Mouse (Mus musculus): ENCODE results near the gene Plekha7.

Gene Plekha7

DNA sequence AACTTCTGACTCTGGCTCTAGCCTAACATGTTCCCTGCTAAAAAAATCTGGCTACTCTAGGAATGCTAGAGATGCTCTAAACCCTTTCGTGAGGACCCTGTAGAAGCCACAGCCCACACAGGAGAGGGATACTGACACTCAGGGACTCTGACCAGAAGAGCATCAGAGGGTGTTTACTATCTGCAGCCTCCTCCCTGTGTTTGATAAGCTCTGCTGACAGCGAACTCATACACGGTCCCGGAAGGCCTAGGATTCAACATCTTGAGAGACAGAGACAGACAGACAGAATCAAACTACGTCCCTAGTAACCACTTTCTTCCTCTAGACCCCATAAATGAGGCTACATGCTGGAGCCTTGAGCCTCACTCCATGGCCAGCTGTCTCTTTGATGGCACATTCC, 20.2 kb downstream of the Plekha7 start:
- DNase-seq: no peak

DNA sequence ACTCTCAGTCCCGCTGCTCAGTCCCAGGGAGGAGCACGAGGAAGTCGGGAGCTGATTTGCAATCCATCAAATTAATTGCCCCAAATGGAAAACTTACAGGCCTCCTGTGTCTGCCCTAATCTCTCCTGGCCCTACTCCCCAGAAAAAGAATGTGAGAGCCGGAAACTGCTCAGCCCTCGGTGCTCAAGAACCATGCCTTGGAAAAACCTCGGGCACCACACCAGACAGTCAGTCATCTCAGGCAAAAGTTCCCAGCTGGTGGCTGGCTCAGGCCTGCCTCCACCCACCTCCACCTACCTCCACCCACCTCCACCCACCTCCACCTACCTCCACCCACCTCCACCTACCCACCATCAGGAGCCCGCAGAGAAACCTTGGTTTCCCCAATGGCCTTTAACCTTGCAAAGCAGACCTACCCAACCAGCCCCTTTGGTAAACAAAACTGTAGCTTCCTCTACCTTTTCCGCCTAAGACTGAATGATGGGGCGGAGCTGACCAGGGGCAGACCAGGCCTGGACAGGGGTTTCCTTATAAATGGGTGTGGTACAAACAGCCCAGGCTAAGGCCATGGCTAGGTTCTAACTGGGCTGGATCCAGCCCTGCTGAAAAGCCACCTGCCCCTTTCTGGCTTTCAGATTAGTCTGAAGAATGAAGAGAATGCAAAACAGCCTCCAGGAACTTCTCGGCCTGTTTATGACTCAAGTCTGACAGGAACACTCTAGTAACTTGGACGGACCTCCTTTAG, 21.4 kb downstream of the Plekha7 start:
- DNase-seq: no peak

DNA sequence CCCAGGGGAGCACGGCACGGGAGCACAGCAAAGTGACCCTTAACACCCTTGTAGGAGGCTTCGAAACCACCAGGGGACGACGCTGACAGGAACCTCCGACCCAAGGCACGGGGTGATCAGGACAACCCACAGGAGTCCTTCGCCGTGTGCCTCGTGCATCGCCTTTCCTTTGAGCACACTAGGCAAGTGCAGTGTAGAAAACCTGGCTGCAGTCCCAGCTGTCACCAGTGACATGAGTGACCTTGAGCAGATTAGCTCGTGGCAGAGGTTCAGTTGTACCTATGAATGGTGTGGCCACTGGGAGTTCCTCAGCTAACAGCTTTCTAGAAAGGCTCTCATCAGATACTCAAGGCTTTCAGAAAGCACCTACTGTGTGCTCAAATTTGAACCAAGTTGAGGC, 22.0 kb downstream of the Plekha7 start:
- no peak for DNase-seq

DNA sequence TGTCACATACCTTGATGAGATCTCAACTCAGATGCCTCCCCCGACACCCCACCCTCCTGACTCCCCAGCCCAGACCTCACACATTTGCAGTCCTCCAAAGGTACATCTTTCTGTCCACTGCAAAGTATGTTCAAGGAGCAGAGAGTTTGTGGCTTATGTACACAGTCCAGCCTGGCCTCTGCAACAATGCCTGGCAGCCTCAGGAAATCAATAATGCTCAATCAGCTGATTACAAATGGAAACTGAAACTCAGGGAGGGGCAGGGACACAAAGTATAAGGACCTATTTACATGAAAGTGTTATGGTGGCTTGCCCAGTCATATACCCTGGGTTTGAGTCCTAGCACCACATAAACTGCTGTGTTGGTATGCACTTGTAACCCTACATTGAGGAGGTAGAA, 23.0 kb downstream of the Plekha7 start:
- DNase-seq: no peak

- peak; percentile 45 for DNase-seq
Observed at GRCm38 (mm10) chr7:116282755-116283154, 25.4 kb downstream of the Plekha7 start.

- no peak for DNase-seq
Observed at GRCm38 (mm10) chr7:116280126-116280525, 28.1 kb downstream of the Plekha7 start.

GRCm38 (mm10) chr7:116278280-116278679, 29.9 kb downstream of the Plekha7 start:
- DNase-seq: no peak

GRCm38 (mm10) chr7:116276315-116276714, 31.9 kb downstream of the Plekha7 start:
- DNase-seq: peak; percentile 37

- no peak for DNase-seq
Observed at GRCm38 (mm10) chr7:116273111-116273510, 35.1 kb downstream of the Plekha7 start.

DNA sequence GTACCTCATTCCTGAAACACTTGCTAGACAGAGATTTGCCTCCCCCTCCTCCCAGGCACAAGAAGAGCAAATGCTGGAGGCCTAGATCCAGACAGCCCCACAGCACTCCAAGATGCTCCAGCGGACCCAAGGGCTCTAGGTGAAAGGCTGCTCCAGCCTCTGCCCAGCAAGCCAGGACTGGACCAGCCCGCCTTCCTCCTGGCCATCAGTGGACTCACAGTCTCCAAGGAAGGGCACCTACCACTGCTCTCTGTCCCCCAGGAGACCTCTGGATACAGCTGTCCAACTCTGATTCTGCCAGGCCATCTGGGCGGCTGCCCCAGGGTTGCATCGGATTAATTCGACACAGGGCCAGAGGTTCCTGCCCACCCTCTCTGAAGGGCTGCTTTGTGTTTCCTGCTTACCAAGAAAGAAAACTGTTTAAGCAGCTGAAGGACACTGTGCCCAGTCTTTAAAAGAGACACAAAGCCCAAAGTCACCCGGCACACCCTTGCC, 38.6 kb downstream of the Plekha7 start:
- DNase-seq: no peak

- no peak for DNase-seq
Observed at GRCm38 (mm10) chr7:116268113-116268926, 39.9 kb downstream of the Plekha7 start.

GRCm38 (mm10) chr7:116263281-116263680, 44.9 kb downstream of the Plekha7 start:
- no peak for DNase-seq

DNA sequence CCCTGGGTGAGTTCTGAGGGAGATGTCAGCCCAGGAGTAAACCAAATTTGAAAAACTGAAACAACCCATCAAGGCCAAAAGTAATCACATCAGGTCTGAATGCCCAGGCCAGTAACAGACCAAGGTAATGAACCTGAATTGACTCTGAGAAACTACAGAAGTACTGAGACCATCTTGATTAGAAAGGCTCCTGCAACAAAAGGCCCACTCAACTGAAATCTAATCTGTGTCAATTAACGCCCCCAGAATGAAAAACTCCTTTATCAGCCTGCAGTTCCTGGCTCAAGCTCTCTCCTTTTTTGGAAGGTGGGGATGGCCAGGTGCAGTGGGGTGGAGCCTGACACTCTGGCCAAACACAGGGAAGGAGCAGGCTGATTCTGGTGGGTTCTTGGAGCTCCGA, 45.7 kb downstream of the Plekha7 start:
- DNase-seq: no peak

GRCm38 (mm10) chr7:116262101-116262500, 46.1 kb downstream of the Plekha7 start:
- no peak for DNase-seq

GRCm38 (mm10) chr7:116260826-116261615, 47.2 kb downstream of the Plekha7 start:
- DNase-seq: no peak

DNA sequence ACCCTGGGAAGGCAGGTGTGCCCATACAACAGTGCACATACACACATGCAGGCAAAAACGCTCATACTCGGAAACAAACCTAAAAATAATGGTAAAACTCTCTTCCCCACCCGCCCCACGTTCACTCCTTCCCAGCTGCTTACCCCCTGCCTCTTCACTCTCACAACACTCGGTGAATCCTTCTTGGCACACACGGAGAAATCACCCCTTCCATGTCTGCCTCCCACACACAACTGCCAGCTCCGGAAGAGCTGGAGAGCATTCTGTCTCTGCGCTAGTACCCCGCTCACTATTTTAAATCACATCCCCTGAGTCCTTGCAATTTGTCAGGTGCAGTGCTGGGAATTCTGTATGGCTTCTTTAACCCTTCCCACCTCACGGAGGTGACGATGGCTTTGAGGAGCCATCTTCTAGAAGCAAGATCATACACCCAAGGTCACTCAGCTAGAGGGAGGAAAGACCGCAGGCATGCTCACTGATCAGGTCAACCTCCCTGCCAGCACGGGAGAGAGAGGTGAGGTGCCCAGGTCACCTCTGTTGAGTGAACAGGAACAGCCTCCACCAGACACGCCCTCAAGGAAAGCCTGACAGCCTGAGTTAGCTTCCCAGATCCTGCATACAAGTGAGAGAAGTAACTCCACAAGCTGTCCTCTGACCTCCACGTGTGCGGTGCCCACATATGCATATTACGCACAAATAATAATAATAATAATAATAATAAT, 49.6 kb downstream of the Plekha7 start:
- DNase-seq: peak; percentile 81

DNA sequence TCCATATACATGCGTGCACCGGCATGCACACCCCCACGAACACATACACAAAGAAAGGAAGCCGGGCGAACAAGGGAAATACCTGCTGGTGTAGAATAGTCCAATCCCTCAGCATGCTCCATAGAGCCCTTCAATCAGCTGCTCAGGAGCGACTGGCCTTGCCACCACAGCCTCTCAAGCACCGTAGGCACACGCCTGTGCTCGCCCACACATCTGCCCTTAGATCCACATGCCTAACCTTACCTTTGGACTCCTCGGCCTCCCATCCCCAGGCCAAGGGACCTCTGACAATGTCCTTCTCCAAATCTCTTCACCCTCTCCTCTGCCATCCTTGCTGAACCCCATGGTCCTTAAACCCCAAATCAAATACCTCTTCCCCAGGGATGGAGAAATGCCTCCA, 50.2 kb downstream of the Plekha7 start:
- no peak for DNase-seq

- no peak for DNase-seq
Observed at GRCm38 (mm10) chr7:116255664-116256063, 52.5 kb downstream of the Plekha7 start.

GRCm38 (mm10) chr7:116254660-116255059, 53.5 kb downstream of the Plekha7 start:
- DNase-seq: no peak

- no peak for DNase-seq
Observed at GRCm38 (mm10) chr7:116252470-116252869, 55.7 kb downstream of the Plekha7 start.

DNA sequence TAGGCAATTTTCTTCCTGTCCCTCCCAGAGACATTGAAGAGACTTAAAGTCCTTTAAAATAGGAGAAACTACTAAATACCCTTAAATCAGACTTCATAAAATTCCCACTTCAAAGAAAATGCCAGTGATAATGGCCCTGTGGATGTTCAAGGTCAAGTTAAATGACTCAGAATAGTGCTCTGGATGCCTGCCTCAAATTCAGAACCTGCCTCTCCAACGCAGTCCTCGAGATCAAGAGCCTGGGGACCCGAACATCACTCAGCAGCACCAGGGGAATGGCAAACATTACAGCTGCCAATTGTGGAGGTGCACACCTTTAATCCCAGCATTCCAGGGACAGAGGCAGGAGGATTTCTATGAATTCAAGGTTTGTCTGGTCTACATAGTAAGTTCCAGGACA, 56.7 kb downstream of the Plekha7 start:
- no peak for DNase-seq

DNA sequence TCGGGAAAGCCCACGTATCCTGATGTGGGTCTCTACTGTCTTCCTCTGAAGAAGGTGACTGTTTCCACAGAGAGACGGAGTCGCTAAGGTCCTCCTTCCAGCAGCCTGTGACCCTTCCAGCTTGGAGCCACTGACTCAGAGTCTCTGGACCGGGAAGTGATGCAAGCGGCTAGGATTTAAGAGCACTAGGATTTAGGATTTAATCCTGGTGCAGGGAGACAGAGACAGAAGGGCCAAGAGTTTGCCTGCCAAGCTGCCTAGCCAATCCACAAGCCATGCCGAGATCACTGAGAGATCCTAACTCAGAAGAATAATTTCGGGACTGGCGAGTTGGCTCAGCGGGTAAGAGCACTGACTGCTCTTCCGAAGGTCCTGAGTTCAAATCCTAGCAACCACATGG, 59.6 kb downstream of the Plekha7 start:
- DNase-seq: no peak

- no peak for DNase-seq
Observed at GRCm38 (mm10) chr7:116247377-116247729, 60.8 kb downstream of the Plekha7 start.
